Mouse (Mus musculus) left cerebral cortex, postnatal 25 days (tissue): ENCODE results near the gene Gadd45g. TPM values are rescaled to one million over a fixed set of nuclear protein-coding genes. Genes with fewer than 3 reads are reported as not detected.

Source experiments
- DNase-seq, 2 experiments: peaks; one replicate each; pipeline ENCODE4 v3.0.0; 2022; ENCODE audit warnings: low spot score in 2 of 2, mixed read lengths in 1 of 2
- intact Hi-C: fragments of 180-260 bp; cut with DNase I; formaldehyde crosslinking; loops from one replicate; pipeline ENCODE4 v1.15.1; 2025
- total RNA-seq, 2 experiments: library from RNA; stranded (reverse); gene quantifications; 2 replicates each; pipeline ENCODE4 v1.2.3; 2021

Gene Gadd45g
- total RNA-seq, 2 experiments from 2014 or later, result 11.6 to 16.9 TPM

- intact Hi-C loops, result loop anchor here (2.0 to 10.0 kb wide), 5 partner anchors 114 to 688 kb away; partner anchors contain the start of gene Diras2
Observed at GRCm38 (mm10) chr13:51846868-51847793, 653 bp downstream of the Gadd45g start.

GRCm38 (mm10) chr13:51847979-51848480 lies 1.6 kb downstream of the Gadd45g start:
- intact Hi-C loops, result loop anchor here (2.0 to 10.0 kb wide), 5 partner anchors 113 to 687 kb away; partner anchors contain the start of gene Diras2
- DNase-seq, result peak; percentile 85 to 86

More at GRCm38 (mm10) chr13:51846868-51847793, 653 bp downstream of the Gadd45g start:
- peak; percentile 65 to 72 for DNase-seq

- intact Hi-C loops, result loop anchor here (1.0 to 10.0 kb wide), 4 partner anchors 33 to 686 kb away; partner anchors contain the start of gene Diras2
Observed at GRCm38 (mm10) chr13:51848481-51849240, 2.2 kb downstream of the Gadd45g start.

GRCm38 (mm10) chr13:51849241-51850033 lies 3.0 kb downstream of the Gadd45g start:
- DNase-seq, result no peak
- intact Hi-C loops, result loop anchor here (1.0 to 10.0 kb wide), 4 partner anchors 32 to 685 kb away; partner anchors contain the start of gene Diras2

More at GRCm38 (mm10) chr13:51848481-51849240, 2.2 kb downstream of the Gadd45g start:
- peak; percentile 72 to 95 for DNase-seq

GRCm38 (mm10) chr13:51850565-51850964 lies 4.1 kb downstream of the Gadd45g start:
- intact Hi-C loops, result no loop called here
- no peak for DNase-seq

- intact Hi-C loops, result no loop called here
- DNase-seq, result no peak
Observed at GRCm38 (mm10) chr13:51852560-51853190, 6.2 kb downstream of the Gadd45g start.

GRCm38 (mm10) chr13:51853301-51854243 lies 7.1 kb downstream of the Gadd45g start:
- no peak for DNase-seq
- intact Hi-C loops, result no loop called here

- no peak for DNase-seq
- intact Hi-C loops, result no loop called here
Observed at GRCm38 (mm10) chr13:51855584-51855983, 9.1 kb downstream of the Gadd45g start.

GRCm38 (mm10) chr13:51857156-51857555 lies 10.7 kb downstream of the Gadd45g start:
- no peak for DNase-seq
- intact Hi-C loops, result no loop called here

GRCm38 (mm10) chr13:51858475-51858874 lies 12.0 kb downstream of the Gadd45g start:
- intact Hi-C loops, result no loop called here
- peak in 1 of 2 experiments; percentile 14 for DNase-seq

- intact Hi-C loops, result no loop called here
- DNase-seq, result no peak
Observed at GRCm38 (mm10) chr13:51859174-51859573, 12.7 kb downstream of the Gadd45g start.

GRCm38 (mm10) chr13:51859798-51860197 lies 13.3 kb downstream of the Gadd45g start:
- no peak for DNase-seq
- intact Hi-C loops, result no loop called here

- DNase-seq, result no peak
Observed at GRCm38 (mm10) chr13:51862750-51863149, 16.3 kb downstream of the Gadd45g start.

GRCm38 (mm10) chr13:51866151-51866659 lies 19.7 kb downstream of the Gadd45g start:
- intact Hi-C loops, result no loop called here
- no peak for DNase-seq

More at GRCm38 (mm10) chr13:51862750-51863149, 16.3 kb downstream of the Gadd45g start:
- intact Hi-C loops, result no loop called here

- DNase-seq, result peak; percentile 24 to 50
- intact Hi-C loops, result no loop called here
Observed at GRCm38 (mm10) chr13:51868491-51869128, 22.1 kb downstream of the Gadd45g start.

- intact Hi-C loops, result no loop called here
- no peak for DNase-seq
Observed at GRCm38 (mm10) chr13:51869129-51869491, 22.6 kb downstream of the Gadd45g start.

GRCm38 (mm10) chr13:51871148-51871547 lies 24.7 kb downstream of the Gadd45g start:
- DNase-seq, result no peak
- intact Hi-C loops, result no loop called here
